Mouse (Mus musculus) embryo, embryonic 10 days (tissue): Measurements from ENCODE around the gene Bglap3.
"Not testable (repeated sequence)": the region's sequence is repeated elsewhere in the genome, so short reads cannot be mapped to it uniquely, and the experiment has no call there.

Source experiments
- DNase-seq: peaks from one replicate; pipeline ENCODE4 v3.0.0-alpha.2; 2015; ENCODE audit warnings: low spot score

Gene Bglap3

DNA sequence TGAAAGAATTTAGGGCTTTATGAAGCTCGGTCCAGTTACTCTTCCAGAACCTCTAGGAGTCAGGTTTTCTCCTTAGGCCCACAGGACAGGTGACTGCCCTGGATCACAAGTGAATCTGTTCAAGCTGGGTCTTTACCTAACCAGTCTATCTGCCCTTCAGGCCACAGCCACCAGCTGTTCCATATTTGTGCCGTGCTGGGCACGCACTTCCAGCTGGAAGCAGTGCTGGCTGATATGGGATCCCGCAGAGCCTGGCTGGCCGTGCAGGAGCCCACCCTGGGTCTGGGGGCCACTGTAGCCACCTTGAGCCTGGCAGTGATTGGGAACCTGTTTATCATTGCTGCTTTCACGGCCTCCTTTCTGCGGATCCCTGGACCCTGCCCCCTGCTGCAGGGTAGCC lies 4.1 kb upstream of the Bglap3 start:
- not testable (repeated sequence) for DNase-seq

DNA sequence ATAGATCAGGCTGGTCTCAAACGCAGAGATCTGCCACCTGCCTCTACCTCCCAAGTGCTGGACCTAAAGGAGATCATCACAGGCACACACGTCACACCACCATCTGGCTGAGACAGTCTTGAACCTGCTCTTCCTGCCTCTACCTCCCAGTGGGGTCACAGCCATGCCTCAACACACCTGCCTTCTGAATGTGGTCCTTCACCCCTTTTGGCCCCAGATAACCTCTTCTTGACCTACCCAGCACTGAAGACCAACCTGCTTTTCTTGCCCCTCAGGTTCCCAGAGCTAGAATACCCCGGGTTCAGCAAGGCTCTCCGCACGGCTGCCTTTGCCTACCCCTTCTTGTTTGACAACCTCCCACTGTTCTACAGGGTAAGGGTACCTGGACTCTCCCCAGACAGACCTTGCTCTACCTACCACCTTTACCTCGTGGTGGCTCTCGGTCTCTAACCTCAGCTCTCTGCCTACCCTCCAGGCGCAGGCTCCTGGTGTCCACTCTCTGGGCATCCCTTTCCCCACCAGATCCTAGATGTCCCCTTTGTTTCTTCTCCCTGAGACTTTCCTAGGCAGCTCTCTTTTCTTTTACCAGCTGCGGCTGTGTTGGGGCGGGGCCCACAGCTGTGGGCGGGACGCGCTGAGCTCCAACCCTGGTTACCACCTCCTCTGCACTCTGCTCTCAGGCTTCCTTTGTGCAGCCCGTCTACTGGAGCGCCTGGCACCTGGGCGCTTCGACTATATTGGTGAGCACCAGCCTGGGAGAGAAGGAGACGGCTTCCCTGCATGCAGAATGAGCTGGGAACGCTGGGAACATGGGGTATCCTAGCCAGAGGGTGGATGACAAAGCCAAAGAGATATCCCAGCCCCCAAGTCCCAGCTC lies 3.4 kb upstream of the Bglap3 start:
- DNase-seq: peak; percentile 71

DNA sequence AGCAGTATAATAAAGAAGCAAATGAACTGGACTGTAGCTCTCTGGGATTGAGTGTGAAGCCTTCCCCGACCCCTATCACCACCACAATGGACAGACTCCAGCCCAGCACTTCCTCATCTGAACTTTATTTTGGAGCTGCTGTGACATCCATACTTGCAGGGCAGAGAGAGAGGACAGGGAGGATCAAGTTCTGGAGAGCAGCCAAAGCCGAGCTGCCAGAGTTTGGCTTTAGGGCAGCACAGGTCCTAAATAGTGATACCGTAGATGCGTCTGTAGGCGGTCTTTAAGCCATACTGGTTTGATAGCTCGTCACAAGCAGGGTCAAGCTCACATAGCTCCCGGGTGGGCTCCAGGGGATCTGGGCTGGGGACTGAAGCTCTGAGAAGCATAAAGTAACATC lies 4.0 kb downstream of the Bglap3 start:
- DNase-seq: not testable (repeated sequence)

DNA sequence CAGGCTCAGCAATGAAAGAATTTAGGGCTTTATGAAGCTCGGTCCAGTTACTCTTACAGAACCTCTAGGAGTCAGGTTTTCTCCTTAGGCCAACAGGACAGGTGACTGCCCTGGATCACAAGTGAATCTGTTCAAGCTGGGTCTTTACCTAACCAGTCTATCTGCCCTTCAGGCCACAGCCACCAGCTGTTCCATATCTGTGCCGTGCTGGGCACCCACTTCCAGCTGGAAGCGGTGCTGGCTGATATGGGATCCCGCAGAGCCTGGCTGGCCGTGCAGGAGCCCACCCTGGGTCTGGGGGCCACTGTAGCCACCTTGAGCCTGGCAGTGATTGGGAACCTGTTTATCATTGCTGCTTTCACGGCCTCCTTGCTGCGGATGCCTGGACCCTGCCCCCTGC lies 5.0 kb downstream of the Bglap3 start:
- DNase-seq: not testable (repeated sequence)

DNA sequence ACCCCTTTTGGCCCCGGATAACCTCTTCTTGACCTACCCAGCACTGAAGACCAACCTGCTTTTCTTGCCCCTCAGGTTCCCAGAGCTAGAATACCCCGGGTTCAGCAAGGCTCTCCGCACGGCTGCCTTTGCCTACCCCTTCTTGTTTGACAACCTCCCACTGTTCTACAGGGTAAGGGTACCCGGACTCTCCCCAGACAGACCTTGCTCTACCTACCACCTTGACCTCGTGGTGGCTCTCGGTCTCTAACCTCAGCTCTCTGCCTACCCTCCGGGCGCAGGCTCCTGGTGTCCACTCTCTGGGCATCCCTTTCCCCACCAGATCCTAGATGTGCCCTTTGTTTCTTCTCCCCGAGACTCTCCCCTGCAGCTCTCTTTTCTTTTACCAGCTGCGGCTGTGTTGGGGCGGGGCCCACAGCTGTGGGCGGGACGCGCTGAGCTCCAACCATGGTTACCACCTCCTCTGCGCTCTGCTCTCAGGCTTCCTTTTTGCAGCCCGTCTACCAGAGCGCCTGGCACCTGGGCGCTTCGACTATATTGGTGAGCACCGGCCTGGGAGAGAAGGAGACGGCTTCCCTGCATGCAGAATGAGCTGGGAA lies 5.6 kb downstream of the Bglap3 start:
- peak; percentile 42 for DNase-seq

DNA sequence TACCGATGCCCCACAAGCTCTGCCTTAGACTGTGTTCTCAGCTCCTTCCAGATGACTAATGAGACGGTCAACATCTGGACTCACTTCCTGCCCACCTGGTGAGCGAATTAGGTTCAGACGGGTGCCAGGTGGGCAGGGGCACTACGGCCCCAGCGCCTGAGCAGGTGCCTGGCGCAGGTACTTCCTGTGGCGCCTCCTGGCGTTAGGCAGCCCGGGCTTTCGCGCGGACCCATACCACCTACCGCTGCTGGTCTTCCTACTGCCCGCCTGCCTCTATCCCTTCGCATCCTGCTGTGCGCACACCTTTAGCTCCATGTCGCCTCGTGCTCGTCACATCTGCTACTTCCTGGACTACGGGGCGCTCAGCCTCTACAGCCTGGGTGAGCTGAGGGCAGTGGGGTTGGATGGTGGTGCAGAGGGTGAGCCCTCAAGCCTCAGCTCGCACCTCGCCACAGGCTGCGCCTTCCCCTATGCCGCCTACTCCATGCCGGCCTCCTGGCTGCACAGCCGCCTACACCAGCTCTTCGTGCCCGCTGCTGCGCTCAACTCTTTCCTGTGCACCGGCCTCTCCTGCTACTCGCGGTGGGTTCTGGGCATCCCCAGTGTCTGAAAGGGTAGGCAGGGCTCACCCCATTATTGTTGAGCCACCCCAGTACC lies 6.7 kb downstream of the Bglap3 start:
- no peak for DNase-seq

DNA sequence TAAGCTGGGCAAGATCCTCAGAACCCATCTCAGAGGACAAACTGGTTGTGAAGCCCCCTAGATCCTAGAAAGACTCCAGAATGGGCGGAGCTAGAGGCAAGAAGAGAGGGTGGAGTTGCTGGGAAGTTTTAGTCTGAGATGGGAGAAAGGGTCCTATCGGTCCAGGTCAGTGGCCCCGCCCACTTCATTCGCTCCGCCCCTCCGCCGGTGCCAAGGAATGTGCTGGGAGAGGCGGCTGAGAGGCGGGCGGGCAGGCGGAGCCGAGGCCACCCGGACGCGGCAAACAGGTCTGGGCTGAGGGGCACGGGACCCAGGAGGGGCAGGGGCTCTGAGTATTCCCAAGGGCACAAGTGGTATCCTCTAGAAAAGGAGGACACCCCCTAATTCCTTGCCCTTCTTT lies 8.2 kb downstream of the Bglap3 start, which contains the start of gene Paqr6:
Gene Paqr6, plus strand, starts transcription at position 248 of the 400 bp plus-strand sequence.
- DNase-seq: peak; percentile 83

DNA sequence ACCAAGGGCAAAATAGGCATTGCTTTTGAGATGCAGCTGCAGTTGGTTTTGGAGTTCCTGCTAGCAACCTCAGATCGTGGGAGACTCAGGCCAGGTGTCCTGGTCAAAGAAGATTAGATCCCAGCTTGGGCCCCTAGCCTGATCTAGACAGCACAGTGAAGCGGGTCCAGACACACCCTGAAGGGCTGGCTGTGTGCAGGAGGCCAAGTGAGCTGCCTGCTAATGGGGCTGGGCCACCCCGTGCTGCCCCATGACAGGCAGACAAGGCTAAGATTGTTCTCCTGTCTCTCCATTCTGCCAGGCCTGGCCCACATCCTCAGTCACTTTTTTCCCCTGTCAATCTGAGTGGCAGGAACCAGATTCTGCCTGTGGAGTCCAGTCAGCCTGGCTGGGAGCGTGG lies 8.8 kb downstream of the Bglap3 start:
- DNase-seq: no peak

DNA sequence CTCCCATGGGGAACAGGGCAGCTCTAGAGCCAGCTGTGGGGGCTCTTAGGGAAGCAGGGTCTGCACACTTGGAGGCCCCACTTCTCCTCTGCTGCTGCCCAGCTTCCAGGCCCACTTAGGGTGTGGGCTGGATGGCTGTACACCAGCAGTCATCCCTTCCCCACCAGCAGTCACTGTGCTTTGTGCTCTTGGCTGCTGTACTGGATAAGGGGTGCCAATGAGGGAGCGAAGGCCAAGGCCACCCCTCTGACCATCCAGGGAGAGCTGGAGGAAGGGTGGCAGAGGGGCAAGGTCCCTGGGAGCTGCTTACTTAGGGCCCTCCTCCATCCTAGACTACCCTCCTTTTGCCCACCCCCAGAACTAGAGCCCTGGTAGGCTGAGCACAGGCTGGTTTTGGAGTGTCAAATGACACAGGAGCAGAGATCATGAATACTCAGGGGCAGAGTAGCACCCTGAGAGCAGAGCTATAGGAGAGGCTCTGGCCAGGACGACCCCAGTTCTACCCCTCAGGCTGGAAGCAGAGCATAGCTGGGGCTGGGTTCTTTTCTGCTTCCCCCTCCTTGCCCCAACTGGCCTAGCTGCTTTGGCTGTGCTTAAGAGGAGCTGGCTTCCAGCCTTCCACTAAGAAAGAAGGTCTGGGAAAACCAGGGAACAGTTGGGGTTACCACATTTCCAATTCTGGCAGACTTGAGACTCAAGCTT lies 10.8 kb downstream of the Bglap3 start:
- no peak for DNase-seq

DNA sequence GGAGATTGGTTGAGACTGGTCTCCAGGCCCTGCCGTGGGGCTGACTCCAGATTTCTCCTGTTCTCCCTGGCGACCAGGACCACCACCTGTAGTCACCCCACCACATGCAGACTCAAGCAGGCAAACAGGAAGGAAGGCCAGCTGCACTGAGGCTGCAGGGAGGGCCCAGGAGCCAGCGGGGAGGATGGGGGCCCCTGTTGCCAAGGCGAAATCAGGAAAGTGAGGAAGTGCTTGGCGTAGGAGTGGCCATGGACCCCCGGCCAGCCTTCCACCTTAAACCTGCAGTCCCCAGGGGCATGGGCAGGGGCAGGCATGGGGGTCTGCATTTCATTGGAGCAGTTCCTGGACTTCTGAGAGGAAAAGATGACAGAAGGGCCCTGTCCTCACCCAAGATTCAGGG lies 11.4 kb downstream of the Bglap3 start:
- DNase-seq: no peak

DNA sequence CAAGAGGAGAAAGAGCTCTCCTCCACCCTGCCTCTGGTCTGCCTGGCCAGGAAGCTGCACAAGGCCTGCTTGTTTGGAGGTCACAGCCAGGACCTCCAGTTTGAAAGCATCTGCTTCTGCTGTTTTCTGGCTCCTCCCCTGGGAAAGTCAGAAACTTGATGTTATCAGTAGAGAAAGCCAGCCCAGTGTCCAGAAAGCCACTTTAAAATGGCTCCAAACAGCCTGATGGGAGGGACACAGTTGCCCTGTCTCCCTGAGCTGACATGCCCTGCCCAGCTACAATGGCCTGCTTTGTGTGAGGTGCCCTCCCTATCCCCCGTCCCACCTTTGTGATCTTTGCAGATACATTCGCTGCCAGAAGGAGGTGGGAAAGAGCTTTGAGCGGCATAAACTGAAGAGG lies 12.6 kb downstream of the Bglap3 start:
- DNase-seq: no peak

DNA sequence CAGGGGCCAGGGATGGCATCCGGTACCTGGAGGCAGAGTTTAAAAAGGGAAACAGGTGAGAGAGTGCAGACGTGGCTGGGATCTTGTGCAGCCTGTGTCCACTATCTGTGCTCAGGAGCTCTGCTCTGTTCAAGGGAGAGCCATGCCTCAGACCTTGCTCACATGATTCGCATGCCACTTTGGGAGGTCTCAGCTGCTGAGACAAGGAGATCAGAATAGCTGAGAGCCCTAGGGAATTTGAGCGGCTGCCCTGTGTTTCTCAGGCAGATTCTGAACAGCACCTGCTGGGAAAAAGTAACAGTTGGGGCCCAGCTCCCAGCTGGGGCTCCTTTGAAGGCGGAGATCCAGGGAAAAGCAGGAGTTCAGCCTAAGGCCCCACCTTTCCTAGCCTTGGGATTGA lies 13.0 kb downstream of the Bglap3 start:
- no peak for DNase-seq

DNA sequence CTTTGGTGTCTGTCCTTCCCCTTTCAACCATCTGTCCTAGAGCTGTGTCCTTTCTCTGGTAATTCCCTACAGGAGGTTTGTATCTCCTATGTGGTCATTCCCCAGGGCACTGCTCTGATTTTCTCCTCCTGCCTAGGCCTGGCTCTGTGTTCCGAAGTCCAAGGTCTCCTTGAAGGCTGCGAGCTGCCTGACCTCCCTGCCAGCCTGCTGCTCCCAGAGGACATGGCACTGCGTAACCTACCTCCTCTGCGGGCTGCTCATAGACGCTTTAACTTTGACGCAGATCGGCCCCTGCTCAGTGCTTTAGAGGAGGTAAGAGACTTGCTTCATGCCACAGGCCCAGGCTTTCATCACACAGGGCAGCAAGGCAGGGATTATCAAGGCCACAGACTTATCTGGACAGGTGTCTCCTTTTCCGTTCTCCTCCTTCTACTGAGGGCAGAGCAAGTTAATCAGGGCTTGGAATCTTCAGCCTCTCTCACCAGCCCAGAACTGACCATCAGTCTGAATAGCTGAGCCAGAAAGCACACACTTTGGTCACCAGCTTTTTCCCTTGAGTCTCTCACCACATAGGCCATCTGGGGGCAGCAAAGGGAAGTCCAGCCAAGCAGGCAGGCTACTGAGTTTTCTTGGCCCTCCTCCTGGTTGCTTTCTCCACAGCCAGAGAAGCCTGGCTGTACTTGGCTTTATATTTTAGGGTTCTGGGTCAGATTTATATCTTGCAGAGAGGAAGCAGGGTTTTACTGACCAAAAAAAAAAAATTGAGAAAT lies 18.0 kb downstream of the Bglap3 start:
- peak; percentile 24 for DNase-seq

DNA sequence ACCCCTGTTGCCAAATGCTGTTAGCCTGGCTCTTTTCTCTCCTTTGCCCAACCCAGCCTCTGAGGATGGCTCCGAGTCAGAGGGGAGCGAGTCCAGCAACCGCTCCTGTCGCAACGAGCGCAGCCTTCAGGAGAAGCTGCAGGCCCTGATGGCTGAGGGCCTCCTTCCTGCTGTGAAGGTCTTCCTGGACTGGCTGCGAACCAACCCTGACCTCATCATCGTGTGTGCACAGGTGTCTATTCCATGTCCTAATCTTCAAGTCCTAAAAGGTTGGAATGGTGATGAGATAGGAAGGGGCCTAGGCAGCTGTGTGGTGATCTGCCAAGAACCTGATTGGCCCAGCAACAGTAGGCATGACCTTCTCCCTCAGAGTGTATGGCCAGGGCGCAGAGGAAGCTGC lies 19.6 kb downstream of the Bglap3 start:
- DNase-seq: no peak

DNA sequence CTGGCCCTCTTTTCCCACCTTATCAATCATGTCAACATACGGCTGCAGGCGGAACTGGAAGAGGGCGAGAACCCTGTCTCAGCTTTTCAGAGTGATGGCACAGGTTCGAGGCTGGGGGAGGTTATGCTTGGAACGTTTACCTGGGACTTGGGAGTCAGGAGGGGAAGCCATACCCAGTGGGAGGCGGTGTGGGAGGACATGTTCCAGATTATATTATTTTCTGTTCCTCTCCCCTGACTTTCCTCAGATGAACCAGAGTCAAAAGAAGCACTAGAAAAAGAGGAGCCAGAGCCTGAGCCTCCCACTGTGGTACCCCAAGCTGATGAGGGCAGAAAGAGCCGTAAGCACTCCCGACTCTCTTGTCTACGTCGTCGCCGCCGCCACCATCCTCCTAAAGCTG lies 21.8 kb downstream of the Bglap3 start:
- no peak for DNase-seq

DNA sequence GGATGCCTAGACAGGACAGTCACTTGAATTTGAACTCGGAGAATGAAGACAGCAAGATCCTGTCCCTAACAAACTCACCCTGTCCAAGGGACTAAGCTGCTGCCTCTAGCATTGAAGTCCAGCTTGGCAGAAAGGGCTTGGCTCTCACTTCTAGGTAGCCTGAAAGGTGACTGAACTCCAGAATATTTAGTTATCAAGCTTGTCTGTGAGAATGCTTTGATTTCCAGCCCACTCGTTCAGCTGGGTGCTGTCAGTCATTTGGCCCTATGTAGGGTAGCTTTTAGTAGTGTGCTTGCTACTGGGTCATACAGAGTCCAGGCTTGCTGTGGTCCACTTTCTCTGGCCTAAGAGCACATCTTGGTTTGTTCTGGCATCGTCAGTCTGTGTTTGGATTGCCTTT lies 33.5 kb downstream of the Bglap3 start:
- no peak for DNase-seq

DNA sequence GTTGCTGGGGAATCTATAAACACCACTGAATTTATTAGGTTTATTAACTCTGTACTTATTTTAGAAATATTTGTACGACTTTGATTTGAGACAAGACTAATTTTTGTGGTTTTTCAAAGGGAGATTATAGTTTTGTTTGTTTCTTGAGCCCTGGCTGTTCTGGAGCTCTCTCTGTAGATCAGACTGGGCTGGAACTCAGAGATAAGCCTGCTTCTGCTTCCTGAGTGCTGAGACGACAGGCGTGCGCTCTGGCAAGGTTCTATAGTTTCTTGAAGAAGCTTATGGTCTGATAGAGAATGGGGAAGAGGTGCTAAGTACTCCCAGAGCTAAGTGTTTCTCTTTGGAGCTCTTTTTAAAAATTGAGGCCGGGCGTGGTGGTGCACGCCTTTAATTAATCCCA lies 34.2 kb downstream of the Bglap3 start:
- DNase-seq: no peak

DNA sequence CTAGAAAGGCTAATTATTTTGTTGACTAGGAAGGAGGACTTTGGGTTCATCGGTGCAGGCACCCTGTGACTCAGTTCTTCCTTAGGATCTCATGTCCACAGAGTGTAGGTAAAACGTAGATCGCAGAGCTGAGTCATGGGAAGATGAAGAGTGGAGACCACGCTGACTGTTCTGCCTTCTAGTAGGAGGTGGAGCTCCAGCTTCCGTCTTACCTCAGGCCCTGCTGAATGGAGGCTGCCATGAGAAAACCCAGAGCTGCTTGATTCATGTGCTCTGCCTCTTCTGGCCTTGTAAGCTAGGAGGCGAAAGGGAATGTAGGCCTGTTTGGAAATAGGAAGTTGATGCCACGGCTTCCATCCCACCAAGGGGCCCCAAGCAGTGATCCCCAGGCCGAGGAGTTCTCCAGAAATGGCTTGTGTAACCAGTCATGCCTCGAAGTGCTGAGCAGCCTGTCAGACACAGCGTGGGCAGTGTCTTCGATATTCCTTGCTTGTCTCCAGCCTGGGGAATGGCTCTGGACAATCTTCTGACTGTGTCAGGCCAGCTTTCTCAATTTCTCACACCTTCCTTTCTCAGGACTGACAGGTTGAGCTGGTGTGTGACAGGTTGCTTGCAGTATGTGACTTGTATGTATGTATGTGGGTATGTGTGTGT lies 35.0 kb downstream of the Bglap3 start:
- DNase-seq: peak; percentile 19

DNA sequence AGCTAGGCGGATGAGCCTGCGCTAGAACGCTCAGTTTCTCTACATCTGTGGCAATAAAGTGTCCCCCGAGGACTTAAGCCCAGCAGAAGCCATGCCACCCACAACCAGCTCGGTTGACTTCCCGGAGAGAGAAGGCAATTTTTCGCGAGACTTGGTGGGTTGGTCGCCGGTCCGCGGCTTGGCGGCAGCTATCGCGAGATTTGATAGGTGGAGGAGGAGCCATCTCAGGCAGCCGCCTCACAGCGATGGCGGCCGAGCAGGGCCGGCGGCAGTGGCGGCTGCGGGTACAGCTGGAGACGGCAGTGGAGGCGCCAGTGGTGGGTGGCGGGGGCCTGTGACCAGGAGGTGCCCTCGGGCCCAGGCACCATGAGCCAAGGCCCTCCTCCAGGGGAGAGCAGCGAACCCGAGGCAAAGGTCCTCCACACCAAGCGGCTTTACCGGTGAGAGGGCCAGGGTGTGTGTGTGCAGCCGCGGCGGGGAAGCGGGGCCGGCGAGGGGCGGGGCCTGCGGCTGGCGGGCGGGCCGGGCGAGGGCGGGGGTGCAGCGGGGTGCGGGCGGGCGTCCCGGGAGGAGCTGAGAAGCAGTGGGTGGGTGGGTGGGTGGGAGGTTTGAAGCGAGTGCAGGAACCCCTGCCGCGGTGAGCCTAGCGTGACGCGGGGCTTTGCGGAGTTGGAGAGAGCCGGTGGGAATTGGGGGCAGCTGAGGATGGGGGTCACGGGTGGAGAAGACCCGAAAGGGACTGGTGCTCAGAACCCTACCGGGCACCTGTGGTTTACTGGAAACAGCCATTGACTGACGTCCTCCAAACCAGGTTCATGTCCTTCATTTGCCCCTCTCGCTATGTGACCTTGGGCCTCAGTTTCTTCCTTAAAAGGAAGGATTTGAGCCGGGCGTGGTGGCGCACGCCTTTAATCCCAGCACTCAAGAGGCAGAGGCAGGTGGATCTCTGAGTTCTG lies 36.2 kb downstream of the Bglap3 start, which contains the start of the genes Tmem79 and Smg5:
Gene Tmem79, minus strand, starts transcription at position 91 of the 956 bp plus-strand sequence.
Gene Smg5, plus strand, starts transcription at position 203 of the 956 bp plus-strand sequence.
- DNase-seq: peak; percentile 98
